Mouse (Mus musculus) megakaryocyte, embryonic 14.5 days (primary cell): ENCODE results near the gene Sun2.

ENCODE experiments used
- FLI1 ChIP-seq: IDR thresholded peaks from 2 replicates; pipeline ENCODE4 v1.6.1; 2012; ENCODE audit warnings: low read length, inconsistent platforms, mixed read lengths
- GATA1 ChIP-seq: IDR thresholded peaks from 3 replicates; pipeline ENCODE4 v1.6.1; 2012; ENCODE audit warnings: mixed read lengths, low read length, inconsistent platforms, borderline replicate concordance

DNA sequence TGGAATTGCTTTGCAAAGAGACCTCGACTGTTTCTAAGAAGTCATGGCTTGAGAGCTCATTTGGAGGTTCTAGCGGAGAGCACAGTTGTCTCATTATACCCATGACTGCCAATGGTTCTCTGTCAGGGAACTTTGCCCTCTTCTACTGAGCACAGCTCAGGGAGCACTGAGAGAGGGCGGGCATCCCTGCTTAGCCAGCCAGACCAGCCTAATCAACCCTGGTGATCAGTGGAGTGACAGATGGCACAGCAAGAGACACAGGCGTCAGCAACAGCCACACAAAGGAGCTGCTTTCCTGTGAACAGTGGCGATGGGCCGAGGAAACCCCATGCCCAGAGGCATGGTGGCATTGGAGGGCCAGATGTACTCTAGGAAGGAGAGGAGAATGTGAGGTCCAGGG lies 45.3 kb downstream of the Sun2 start:
- TF ChIP-seq GATA1 (no peak), FLI1 (no peak)
